Mouse (Mus musculus) embryonic stem cell, embryonic (primary cell): Measurements from ENCODE around the gene Ep300.

Experiments used
- CTCF ChIA-PET, 4 experiments: fragments of 300-600 bp in 2 of 4; fragments of 350-600 bp in 2 of 4; sonication (Branson Sonifier 250); formaldehyde crosslinking; loops; one replicate each; lab custom pipeline; 2022; ENCODE audit warnings: inconsistent platforms in 2 of 4; lab: Charles Lee
- POLR2A ChIA-PET, 4 experiments: fragments of 300-600 bp in 2 of 4; fragments of 350-600 bp in 2 of 4; sonication (Branson Sonifier 250); formaldehyde crosslinking; loops; one replicate each; lab custom pipeline; 2022; ENCODE audit warnings: antibody characterized with exemption in 4 of 4, inconsistent platforms in 1 of 4; lab: Charles Lee

Gene Ep300

GRCm38 (mm10) chr15:81663697-81664561 lies 78.8 kb downstream of the Ep300 start, which contains the start of gene L3mbtl2:
Gene L3mbtl2 (plus strand): TSS chr15:81663889.
- ChIA-PET CTCF (interaction anchor here in 2 of 4 experiments (0.7 to 3.3 kb wide), 7 partner anchors 15 to 1281 kb away, joined by 3 to 19 read pairs (median 5); partner anchors contain the start of gene Rbx1 (in 1 of the 2)), POLR2A (interaction anchor here (0.6 to 10.4 kb wide), 52 partner anchors 9 to 1456 kb away, joined by 3 to 107 read pairs (median 4); partner anchors contain the start of genes Rbx1 (in 2 of the 4), St13 (in 2 of the 4), Xpnpep3 (in 2 of the 4) and Aco2 (in 1 of the 4))

GRCm38 (mm10) chr15:81666957-81667356 lies 81.8 kb downstream of the Ep300 start:
- ChIA-PET CTCF (interaction anchor here (0.6 to 1.9 kb wide), 10 partner anchors 12 to 297 kb away, joined by 3 to 10 read pairs (median 4); partner anchors contain the start of gene Ep300 (in 1 of the 4)), POLR2A (interaction anchor here (0.6 to 10.4 kb wide), 14 partner anchors 9 to 293 kb away, joined by 3 to 107 read pairs (median 4); partner anchors contain the start of genes Chadl (in 1 of the 4), Pmm1 (in 1 of the 4) and Rbx1 (in 1 of the 4))

- POLR2A ChIA-PET = interaction anchor here (0.5 to 10.4 kb wide), 14 partner anchors 10 to 1545 kb away, joined by 3 to 107 read pairs (median 4); partner anchors contain the start of genes Chadl (in 1 of the 4), Ep300 (in 1 of the 4) and Rbx1 (in 1 of the 4)
- CTCF ChIA-PET = interaction anchor here (0.6 to 3.3 kb wide), 15 partner anchors 9 to 1510 kb away, joined by 3 to 15 read pairs (median 3); no protein-coding TSS in a partner anchor
Measured at GRCm38 (mm10) chr15:81670231-81670640, 85.1 kb downstream of the Ep300 start.

- ChIA-PET POLR2A (interaction anchor here in 1 of 4 experiments (1.9 kb wide), 1 partner anchor 16 kb away, joined by 4 read pairs; no protein-coding TSS in a partner anchor), CTCF (no interaction called here)
Measured at GRCm38 (mm10) chr15:81676637-81677036, 91.5 kb downstream of the Ep300 start.

- ChIA-PET POLR2A (interaction anchor here in 3 of 4 experiments (0.5 to 2.5 kb wide), 19 partner anchors 10 to 324 kb away, joined by 3 to 12 read pairs (median 4); partner anchors contain the start of genes Rbx1 (in 2 of the 3), Ep300 (in 1 of the 3) and L3mbtl2 (in 1 of the 3)), CTCF (interaction anchor here in 3 of 4 experiments (0.8 to 1.5 kb wide), 5 partner anchors 13 to 232 kb away, joined by 3 to 11 read pairs (median 3); no protein-coding TSS in a partner anchor)
Measured at GRCm38 (mm10) chr15:81680301-81680805, 95.2 kb downstream of the Ep300 start.

- CTCF ChIA-PET = interaction anchor here (0.5 to 3.6 kb wide), 71 partner anchors 8 to 558 kb away, joined by 3 to 28 read pairs (median 4); partner anchors contain the start of genes Rbx1 (in 2 of the 4), Ep300 (in 1 of the 4), L3mbtl2 (in 1 of the 4) and Rangap1 (in 1 of the 4)
- POLR2A ChIA-PET = interaction anchor here (0.5 to 9.9 kb wide), 105 partner anchors 9 to 1439 kb away, joined by 3 to 107 read pairs (median 4); partner anchors contain the start of genes L3mbtl2 (in 4 of the 4), Rbx1 (in 4 of the 4), Ep300 (in 3 of the 4) and Rangap1 (in 2 of the 4)
Measured at GRCm38 (mm10) chr15:81693366-81693966, 108.3 kb downstream of the Ep300 start.

GRCm38 (mm10) chr15:81693967-81694881 lies 109.1 kb downstream of the Ep300 start:
- CTCF ChIA-PET = interaction anchor here (0.5 to 3.6 kb wide), 72 partner anchors 9 to 322 kb away, joined by 3 to 28 read pairs (median 4); partner anchors contain the start of genes Rbx1 (in 2 of the 4), Ep300 (in 1 of the 4), L3mbtl2 (in 1 of the 4) and Rangap1 (in 1 of the 4)
- POLR2A ChIA-PET = interaction anchor here (0.5 to 9.9 kb wide), 114 partner anchors 8 to 1459 kb away, joined by 3 to 107 read pairs (median 4); partner anchors contain the start of genes L3mbtl2 (in 4 of the 4), Rbx1 (in 4 of the 4), Ep300 (in 3 of the 4) and Rangap1 (in 2 of the 4)

- CTCF ChIA-PET = interaction anchor here in 3 of 4 experiments (0.7 to 3.6 kb wide), 21 partner anchors 9 to 280 kb away, joined by 3 to 28 read pairs (median 5); partner anchors contain the start of genes L3mbtl2 (in 1 of the 3), Rangap1 (in 1 of the 3) and Zc3h7b (in 1 of the 3)
- POLR2A ChIA-PET = interaction anchor here (0.6 to 9.9 kb wide), 53 partner anchors 9 to 321 kb away, joined by 3 to 107 read pairs (median 5); partner anchors contain the start of genes Ep300 (in 2 of the 4), L3mbtl2 (in 2 of the 4), Rbx1 (in 2 of the 4) and Pmm1 (in 1 of the 4)
Measured at GRCm38 (mm10) chr15:81694891-81695290, 109.7 kb downstream of the Ep300 start.

- POLR2A ChIA-PET = interaction anchor here in 3 of 4 experiments (0.5 to 9.9 kb wide), 9 partner anchors 12 to 1115 kb away, joined by 3 to 107 read pairs (median 3); partner anchors contain the start of genes L3mbtl2 (in 1 of the 3), Rangap1 (in 1 of the 3) and Zc3h7b (in 1 of the 3)
- CTCF ChIA-PET = interaction anchor here (0.5 to 1.1 kb wide), 6 partner anchors 12 to 230 kb away, joined by 3 to 5 read pairs (median 4); no protein-coding TSS in a partner anchor
Measured at GRCm38 (mm10) chr15:81697175-81697574, 112.0 kb downstream of the Ep300 start, which contains the start of gene Chadl. Gene Chadl (minus strand): TSS chr15:81697287.

- POLR2A ChIA-PET = interaction anchor here in 3 of 4 experiments (0.7 to 9.9 kb wide), 11 partner anchors 11 to 325 kb away, joined by 3 to 154 read pairs (median 3); partner anchors contain the start of genes L3mbtl2 (in 1 of the 3), Rangap1 (in 1 of the 3) and Zc3h7b (in 1 of the 3)
- CTCF ChIA-PET = interaction anchor here in 2 of 4 experiments (0.7 to 3.4 kb wide), 6 partner anchors 21 to 231 kb away, joined by 3 to 12 read pairs (median 4); no protein-coding TSS in a partner anchor
Measured at GRCm38 (mm10) chr15:81697847-81698246, 112.7 kb downstream of the Ep300 start.

GRCm38 (mm10) chr15:81698532-81698931 lies 113.4 kb downstream of the Ep300 start:
- CTCF ChIA-PET = interaction anchor here in 3 of 4 experiments (0.5 to 3.4 kb wide), 8 partner anchors 11 to 262 kb away, joined by 3 to 12 read pairs (median 4); partner anchors contain the start of gene Pmm1 (in 1 of the 3)

GRCm38 (mm10) chr15:81700161-81700560 lies 115.0 kb downstream of the Ep300 start:
- ChIA-PET POLR2A (interaction anchor here (0.6 to 9.9 kb wide), 76 partner anchors 8 to 1853 kb away, joined by 3 to 154 read pairs (median 4); partner anchors contain the start of genes Csdc2 (in 1 of the 4), Ep300 (in 1 of the 4), L3mbtl2 (in 1 of the 4) and Pmm1 (in 1 of the 4)), CTCF (interaction anchor here (0.6 to 3.4 kb wide), 28 partner anchors 8 to 552 kb away, joined by 3 to 12 read pairs (median 3); partner anchors contain the start of genes 1500009C09Rik (in 1 of the 4), L3mbtl2 (in 1 of the 4), Pmm1 (in 1 of the 4) and Rangap1 (in 1 of the 4))

More at GRCm38 (mm10) chr15:81698532-81698931, 113.4 kb downstream of the Ep300 start:
- POLR2A ChIA-PET = interaction anchor here in 2 of 4 experiments (0.9 to 9.9 kb wide), 24 partner anchors 10 to 232 kb away, joined by 3 to 154 read pairs (median 4); partner anchors contain the start of genes Polr3h (in 2 of the 2), L3mbtl2 (in 1 of the 2), Rbx1 (in 1 of the 2) and Tef (in 1 of the 2)

GRCm38 (mm10) chr15:81700601-81701000 lies 115.5 kb downstream of the Ep300 start:
- ChIA-PET POLR2A (interaction anchor here (0.5 to 9.9 kb wide), 72 partner anchors 8 to 1854 kb away, joined by 3 to 154 read pairs (median 4); partner anchors contain the start of genes Rangap1 (in 2 of the 4), Zc3h7b (in 2 of the 4), Csdc2 (in 1 of the 4) and Ep300 (in 1 of the 4)), CTCF (interaction anchor here (0.6 to 3.4 kb wide), 27 partner anchors 8 to 446 kb away, joined by 3 to 12 read pairs (median 3); partner anchors contain the start of genes Pmm1 (in 1 of the 4), Rangap1 (in 1 of the 4), Srebf2 (in 1 of the 4) and Zc3h7b (in 1 of the 4))

GRCm38 (mm10) chr15:81701350-81701749 lies 116.2 kb downstream of the Ep300 start:
- ChIA-PET CTCF (interaction anchor here (0.7 to 3.4 kb wide), 11 partner anchors 9 to 466 kb away, joined by 3 to 12 read pairs (median 3); partner anchors contain the start of gene Mchr1 (in 1 of the 4)), POLR2A (interaction anchor here (0.6 to 9.9 kb wide), 42 partner anchors 8 to 314 kb away, joined by 3 to 154 read pairs (median 4); partner anchors contain the start of genes Ep300 (in 2 of the 4), Csdc2 (in 1 of the 4), L3mbtl2 (in 1 of the 4) and Rangap1 (in 1 of the 4))
